Comparison of ENCODE assay signal across 29 mouse cellular contexts in genomic region chr16:75889081-75889646, GRCm38 (mm10).
A peak's percentile ranks its signal among the peaks of the same experiment; 100 is the strongest.
DNase-seq lines count a peak whose midpoint lies in the region; ATAC-seq and TF ChIP-seq lines count a peak whose summit lies in the region.
"Had no signal": no experiment of that assay in that cellular context is flagged by ENCODE, and none has a peak within 500 bp of the region (broad histone marks: within the 10 kb centered on the region; RNA-seq: fewer than 3 reads in every experiment).

No protein-coding gene starts in this region.

- H3K4me3 ChIP-seq in midbrain, embryonic 11.5 days (ENCODE audit: low read depth, low read length): no peak overlapping the region
- no peak overlapping the region for H3K4me3 ChIP-seq in midbrain, embryonic 10.5 days
- H3K4me3 ChIP-seq in MEL (ENCODE audit: control insufficient read depth in 1 of 2, insufficient read depth in 1 of 2, low read depth in 2 of 2, low read length in 2 of 2): no peak overlapping the region
- H3K4me3 ChIP-seq: embryonic facial prominence, embryonic 10.5 days; embryonic facial prominence, embryonic 13.5 days; erythroblast, embryonic 14.5 days; forebrain, embryonic 13.5 days; heart, adult 2 months; heart, embryonic 10.5 days; heart, embryonic 13.5 days had no signal

- H3K27ac ChIP-seq in midbrain, embryonic 11.5 days (ENCODE audit: low read depth, low read length): no peak overlapping the region
- H3K27ac ChIP-seq in midbrain, embryonic 10.5 days (replicated peaks): no peak overlapping the region; the same call in 1 of the 2 replicates
- H3K27ac ChIP-seq in MEL (ENCODE audit: control insufficient read depth, low read depth, low read length): peak overlapping the region; percentile 37
- H3K27ac ChIP-seq: embryonic facial prominence, embryonic 10.5 days; embryonic facial prominence, embryonic 13.5 days; forebrain, embryonic 13.5 days; heart, adult 2 months; heart, embryonic 10.5 days; heart, embryonic 13.5 days; hindbrain, embryonic 14.5 days; hindbrain, postnatal 0 days had no signal

- no peaks in the 10 kb centered on the region for H3K4me1 ChIP-seq in midbrain, embryonic 11.5 days (ENCODE audit: control insufficient read depth, insufficient read depth, low read length)
- peaks cover 5% of the 10 kb centered on the region for H3K4me1 ChIP-seq in midbrain, embryonic 10.5 days
- H3K4me1 ChIP-seq in MEL (ENCODE audit: control insufficient read depth in 1 of 2, insufficient read depth in 2 of 2, low read length in 2 of 2): peaks cover 15 to 22% of the 10 kb centered on the region in 2 experiments
- H3K4me1 ChIP-seq: embryonic facial prominence, embryonic 10.5 days; embryonic facial prominence, embryonic 13.5 days; forebrain, embryonic 13.5 days; heart, embryonic 10.5 days; heart, embryonic 13.5 days had no signal

- no peak for TF ChIP-seq RAD21 in MEL (IDR thresholded peaks at IDR 0.05; ENCODE audit: low read depth, low read length)

- peak; percentile 73 to 74; a peak in 3 of 4 replicates for TF ChIP-seq EP300 in MEL (IDR thresholded peaks at IDR 0.05; ENCODE audit: low read depth in 1 of 2, low read length in 2 of 2)

- 37% methylated on average over 6 of the region's 6 CpGs for WGBS in midbrain, embryonic 11.5 days
- 43% methylated on average over 6 of the region's 6 CpGs for WGBS in midbrain, embryonic 10.5 days

- no peak overlapping the region for H3K9ac ChIP-seq in midbrain, embryonic 11.5 days (ENCODE audit: low read length)
- no peak overlapping the region for H3K9ac ChIP-seq in MEL (ENCODE audit: control insufficient read depth, low read depth, low read length, poor library complexity, severe bottlenecking)
- H3K9ac ChIP-seq: embryonic facial prominence, embryonic 13.5 days; forebrain, embryonic 13.5 days; forebrain, postnatal 0 days; heart, embryonic 13.5 days; hindbrain, embryonic 14.5 days had no signal

- ATAC-seq in midbrain, embryonic 11.5 days (ENCODE audit: low FRiP score): peak; percentile 86
- ATAC-seq: CD4-positive, CD25-positive, alpha-beta regulatory T cell, adult 4 months; forebrain, embryonic 13.5 days; forebrain, postnatal 0 days; hindbrain, postnatal 0 days; inflammation-experienced regulatory T-cells, adult 6 months; intestine, embryonic 16.5 days; Patski had no signal

- TF ChIP-seq POLR2A in MEL (IDR thresholded peaks at IDR 0.05; ENCODE audit: control insufficient read depth in 1 of 2, insufficient read depth in 1 of 2, low read depth in 1 of 2, low read length in 2 of 2, poor library complexity in 1 of 2): no peak

- TF ChIP-seq CTCF in MEL (IDR thresholded peaks at IDR 0.05 in 2 of 3, conservative IDR thresholded peaks at IDR 0.05 in 1 of 3; ENCODE audit: control insufficient read depth in 1 of 3, insufficient read depth in 1 of 3, low read depth in 2 of 3, low read length in 3 of 3, poor library complexity in 1 of 3, severe bottlenecking in 1 of 3): no peak

- peaks cover 22% of the 10 kb centered on the region for H3K79me2 ChIP-seq in MEL (ENCODE audit: control insufficient read depth, insufficient read depth, low read length, poor library complexity)

- H3K9me3 ChIP-seq in midbrain, embryonic 11.5 days (ENCODE audit: control insufficient read depth, low read length): no peaks in the 10 kb centered on the region
- no peaks in the 10 kb centered on the region for H3K9me3 ChIP-seq in midbrain, embryonic 10.5 days (replicated peaks)
- H3K9me3 ChIP-seq in MEL (replicated peaks; ENCODE audit: insufficient read depth, low read length): no peaks in the 10 kb centered on the region
- H3K9me3 ChIP-seq: embryonic facial prominence, embryonic 10.5 days; embryonic facial prominence, embryonic 13.5 days; forebrain, embryonic 13.5 days; heart, embryonic 10.5 days; heart, embryonic 13.5 days had no signal

- H3K27me3 ChIP-seq in midbrain, embryonic 11.5 days (ENCODE audit: control insufficient read depth, insufficient read depth, low read length): no peaks in the 10 kb centered on the region
- H3K27me3 ChIP-seq in midbrain, embryonic 10.5 days (ENCODE audit: low read depth, poor library complexity, severe bottlenecking): no peaks in the 10 kb centered on the region
- no peaks in the 10 kb centered on the region for H3K27me3 ChIP-seq in MEL (ENCODE audit: control insufficient read depth in 1 of 2, insufficient read depth in 2 of 2, low read length in 2 of 2)
- H3K27me3 ChIP-seq: embryonic facial prominence, embryonic 13.5 days; forebrain, embryonic 13.5 days; heart, embryonic 13.5 days had no signal

- DNase-seq in midbrain, embryonic 11.5 days (ENCODE audit: low spot score, missing footprints): no peak
- DNase-seq in midbrain, embryonic 10.5 days (ENCODE audit: low spot score): no peak
- peak; percentile 52 for DNase-seq in 416B (ENCODE audit: low read depth)
- DNase-seq in MEL (ENCODE audit: low read depth, low spot score): peak; percentile 57
- no peak for DNase-seq in cerebellum, adult 18-20 months
- DNase-seq in thymus, postnatal 25 days: no peak
- DNase-seq: adrenal gland, postnatal 10 days; adrenal gland, postnatal 36 days; cerebellum, adult 2 months; cerebellum, adult 9-11 months; cerebellum, postnatal 25 days; embryo, embryonic 11 days; forebrain, postnatal 0 days; gastrocnemius, postnatal 25 days; heart, adult 2 months; heart, postnatal 14 days; heart, postnatal 4 days had no signal

- H3K4me2 ChIP-seq in midbrain, embryonic 11.5 days: no peak overlapping the region
- H3K4me2 ChIP-seq: embryonic facial prominence, embryonic 13.5 days; forebrain, embryonic 13.5 days; heart, embryonic 13.5 days; hindbrain, embryonic 14.5 days had no signal

- H3K36me3 ChIP-seq in midbrain, embryonic 11.5 days (ENCODE audit: control insufficient read depth, insufficient read depth, low read length): no peaks in the 10 kb centered on the region
- H3K36me3 ChIP-seq in midbrain, embryonic 10.5 days: no peaks in the 10 kb centered on the region
- H3K36me3 ChIP-seq in MEL (ENCODE audit: control insufficient read depth in 1 of 2, insufficient read depth in 2 of 2, low read length in 2 of 2): peaks cover 5 to 49% of the 10 kb centered on the region in 2 experiments; a peak in 3 of 4 replicates
- H3K36me3 ChIP-seq: embryonic facial prominence, embryonic 10.5 days; embryonic facial prominence, embryonic 13.5 days; heart, embryonic 10.5 days; heart, embryonic 13.5 days had no signal

TF ChIP-seq in MEL, 35 proteins besides CTCF, POLR2A, EP300 and RAD21:
- TF ChIP-seq HCFC1 (IDR thresholded peaks at IDR 0.05; ENCODE audit: low read depth, low read length): no peak
- TF ChIP-seq TAL1 (IDR thresholded peaks at IDR 0.05; ENCODE audit: low read length): peak; percentile 62
- TF ChIP-seq MEF2A (IDR thresholded peaks at IDR 0.05; ENCODE audit: extremely low read depth, insufficient replicate concordance, low read depth, low read length, poor library complexity, severe bottlenecking): no peak
- no peak for TF ChIP-seq E2F4 (IDR thresholded peaks at IDR 0.05; ENCODE audit: borderline replicate concordance, low read depth, low read length)
- peak; percentile 23; the same call in 1 of the 2 replicates for TF ChIP-seq TCF12 (IDR thresholded peaks at IDR 0.05; ENCODE audit: low read depth, low read length)
- TF ChIP-seq ETS1 (IDR thresholded peaks at IDR 0.05; ENCODE audit: low read depth, low read length): peak; percentile 33; the same call in 1 of the 2 replicates
- peak; percentile 70 for TF ChIP-seq GATA1 (IDR thresholded peaks at IDR 0.05; ENCODE audit: low read depth, low read length)

Comparison
In these comparisons a context has a peak if more than half of its experiments do, and no peak if none do; other contexts are left out.
1. DNase-seq: peak in 416B (single experiment) and MEL (single experiment); none in midbrain, embryonic 11.5 days (single experiment), midbrain, embryonic 10.5 days (single experiment), cerebellum, adult 18-20 months (0 of 2) and thymus, postnatal 25 days (single experiment).